Comparison of ENCODE assay signal across 9 mouse cellular contexts in genomic region chr1:106526751-106527150, GRCm38 (mm10).
DNase-seq lines count a peak whose midpoint lies in the region; ATAC-seq and TF ChIP-seq lines count a peak whose summit lies in the region.
"Had no signal": no experiment of that assay in that cellular context is flagged by ENCODE, and none has a peak within 500 bp of the region (broad histone marks: within the 10 kb centered on the region; RNA-seq: fewer than 3 reads in every experiment).

No protein-coding gene starts in this region.

- 63% methylated on average over 7 of the region's 7 CpGs for WGBS in hindbrain, postnatal 0 days
- WGBS in hindbrain, embryonic 12.5 days, result 93% methylated on average over 7 of the region's 7 CpGs
- 55% methylated on average over 7 of the region's 7 CpGs for WGBS in lung, adult 2 months

- no peaks in the 10 kb centered on the region for H3K36me3 ChIP-seq in hindbrain, postnatal 0 days (ENCODE audit: insufficient read depth, low read length)
- no peaks in the 10 kb centered on the region for H3K36me3 ChIP-seq in hindbrain, embryonic 12.5 days
- H3K36me3 ChIP-seq: G1E had no signal

- H3K27me3 ChIP-seq in hindbrain, postnatal 0 days (ENCODE audit: insufficient read depth, low read length), result no peaks in the 10 kb centered on the region
- H3K27me3 ChIP-seq in hindbrain, embryonic 12.5 days, result no peaks in the 10 kb centered on the region

- no peak for ATAC-seq in hindbrain, postnatal 0 days
- no peak for ATAC-seq in hindbrain, embryonic 12.5 days (ENCODE audit: low FRiP score)
- ATAC-seq in erythroblast, adult 5-6 weeks (replicated peaks; ENCODE audit: low FRiP score, poor library complexity, severe bottlenecking), result no peak

- no peak overlapping the region for H3K4me2 ChIP-seq in hindbrain, postnatal 0 days (ENCODE audit: low read depth, low read length)
- no peak overlapping the region for H3K4me2 ChIP-seq in hindbrain, embryonic 12.5 days (replicated peaks)

- H3K9ac ChIP-seq in hindbrain, postnatal 0 days (replicated peaks; ENCODE audit: low read length), result no peak overlapping the region
- H3K9ac ChIP-seq in hindbrain, embryonic 12.5 days, result no peak overlapping the region

- H3K4me1 ChIP-seq in hindbrain, postnatal 0 days (ENCODE audit: insufficient read depth, low read length), result no peaks in the 10 kb centered on the region
- H3K4me1 ChIP-seq in hindbrain, embryonic 12.5 days, result no peaks in the 10 kb centered on the region
- peaks cover 5% of the 10 kb centered on the region; the same call in 1 of the 2 replicates for H3K4me1 ChIP-seq in lung, adult 2 months (ENCODE audit: control insufficient read depth, insufficient read depth, low read length)

- no peak for TF ChIP-seq POLR2A in lung, adult 2 months (IDR thresholded peaks at IDR 0.05; ENCODE audit: borderline replicate concordance, extremely low read depth, low read depth, low read length)

- H3K9me3 ChIP-seq in hindbrain, postnatal 0 days (ENCODE audit: low read length), result no peaks in the 10 kb centered on the region
- H3K9me3 ChIP-seq in hindbrain, embryonic 12.5 days (replicated peaks), result no peaks in the 10 kb centered on the region
- H3K9me3 ChIP-seq: G1E had no signal

- TF ChIP-seq CTCF in hindbrain, postnatal 0 days (IDR thresholded peaks at IDR 0.05; ENCODE audit: low read depth), result no peak
- TF ChIP-seq CTCF in lung, adult 2 months (IDR thresholded peaks at IDR 0.05; ENCODE audit: insufficient read depth, low read length), result no peak

- peak; percentile 21 for DNase-seq in hindbrain, postnatal 0 days (ENCODE audit: low spot score)
- DNase-seq in adipocyte (ENCODE audit: low spot score), result peak; percentile 86
- DNase-seq in gastrocnemius, postnatal 25 days, result peak; percentile 57
- DNase-seq in lung, adult 2 months, result peak; percentile 20
- no peak for DNase-seq in thymus, postnatal 0 days (ENCODE audit: low spot score)
- no peak for DNase-seq in retina, embryonic 14.5 days (ENCODE audit: low spot score)

- H3K27ac ChIP-seq in hindbrain, postnatal 0 days, result no peak overlapping the region
- no peak overlapping the region for H3K27ac ChIP-seq in hindbrain, embryonic 12.5 days

- no peak overlapping the region for H3K4me3 ChIP-seq in hindbrain, postnatal 0 days (ENCODE audit: low read length)
- no peak overlapping the region for H3K4me3 ChIP-seq in hindbrain, embryonic 12.5 days
- no peak overlapping the region for H3K4me3 ChIP-seq in lung, adult 2 months (replicated peaks; ENCODE audit: extremely low read depth, low read depth, low read length)

Comparison
In these comparisons a context has a peak if more than half of its experiments do, and no peak if none do; other contexts are left out.
1. DNase-seq: peak in hindbrain, postnatal 0 days (single experiment), adipocyte (single experiment), gastrocnemius, postnatal 25 days (single experiment) and lung, adult 2 months (single experiment); none in thymus, postnatal 0 days (single experiment) and retina, embryonic 14.5 days (single experiment).